Mouse (Mus musculus) kidney, postnatal 0 days (tissue): ENCODE results near the gene Psg26. TPM values are rescaled to one million over a fixed set of nuclear protein-coding genes. Genes with fewer than 3 reads are reported as not detected.

Experiments used
- polyA plus RNA-seq: library from polyadenylated mRNA; unstranded; fragments of >200 nt; fragmentation: Nextera tagmentation; extraction: Ambion mirVana; gene quantifications from 2 replicates; pipeline ENCODE4 v1.2.1, GENCODE M21; 2015

The Psg26 gene
- polyA plus RNA-seq, 1 experiment from 2014 or later = not detected

Other genes with a start within 250 kb of the Psg26 start
- gene Mill1, start 238.8 kb downstream of the Psg26 start, polyA plus RNA-seq = not detected in 2 replicates
- not detected in 2 replicates for gene Psg18, start 129.2 kb downstream of the Psg26 start, polyA plus RNA-seq
- not detected in 2 replicates for gene Psg28, start 52.1 kb downstream of the Psg26 start, polyA plus RNA-seq
- not detected in 2 replicates for gene Psg25, start 48.1 kb upstream of the Psg26 start, polyA plus RNA-seq
- not detected in 2 replicates for gene Psg27, start 83.1 kb upstream of the Psg26 start, polyA plus RNA-seq
- gene Psg23, start 132.3 kb upstream of the Psg26 start, polyA plus RNA-seq = not detected in 2 replicates
- gene Psg21, start 172.5 kb upstream of the Psg26 start, polyA plus RNA-seq = not detected in 2 replicates
- not detected in 2 replicates for gene Psg20, start 202.0 kb upstream of the Psg26 start, polyA plus RNA-seq
- gene Psg22, start 233.9 kb upstream of the Psg26 start, polyA plus RNA-seq = not detected in 2 replicates